Mouse (Mus musculus): ENCODE data around the gene Dock10.

The Dock10 gene

GRCm38 (mm10) chr1:80727403-80727802 lies 30.9 kb downstream of the Dock10 start:
- no peak for DNase-seq

GRCm38 (mm10) chr1:80722647-80723046 lies 35.7 kb downstream of the Dock10 start:
- no peak for DNase-seq

GRCm38 (mm10) chr1:80722001-80722400 lies 36.3 kb downstream of the Dock10 start:
- no peak for DNase-seq

DNA sequence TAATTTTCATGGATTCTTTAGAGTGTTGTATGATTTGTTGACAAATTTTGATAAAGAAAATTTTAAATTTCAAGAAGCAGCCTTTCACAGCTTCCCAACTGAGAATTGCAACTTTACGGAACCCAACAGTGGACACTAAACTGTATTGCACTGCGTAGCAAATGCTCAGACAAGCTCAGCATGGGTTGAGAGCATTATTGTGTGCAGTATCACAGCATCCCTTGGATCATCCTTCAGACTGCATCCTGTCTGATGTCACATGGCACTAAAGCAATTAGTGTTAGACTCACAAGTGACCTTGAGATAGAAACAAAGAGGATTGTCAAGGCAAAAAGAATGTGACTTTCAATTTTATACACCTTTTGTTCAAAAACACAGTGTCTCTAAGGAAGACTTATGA lies 37.1 kb downstream of the Dock10 start:
- DNase-seq: no peak

DNA sequence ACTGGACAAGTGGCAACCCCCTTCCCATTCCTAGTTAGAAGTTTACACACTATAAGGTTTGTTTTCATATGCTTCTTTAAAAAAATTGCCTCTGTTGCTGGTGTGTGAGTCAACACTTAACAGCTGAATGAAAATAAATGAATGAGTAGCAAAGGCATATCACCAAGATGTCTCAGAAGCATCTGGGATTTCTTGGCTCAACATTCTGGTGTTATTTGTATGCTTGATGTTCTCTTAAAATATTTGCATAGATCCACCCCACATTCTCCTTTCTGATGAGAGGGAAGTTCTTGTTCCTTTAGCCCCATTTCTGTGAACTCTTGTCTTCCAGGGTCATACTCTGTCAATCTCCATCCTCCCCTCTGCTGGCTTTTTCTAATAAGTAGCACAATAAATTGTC lies 38.2 kb downstream of the Dock10 start:
- no peak for DNase-seq

GRCm38 (mm10) chr1:80719436-80719835 lies 38.9 kb downstream of the Dock10 start:
- no peak for DNase-seq

DNA sequence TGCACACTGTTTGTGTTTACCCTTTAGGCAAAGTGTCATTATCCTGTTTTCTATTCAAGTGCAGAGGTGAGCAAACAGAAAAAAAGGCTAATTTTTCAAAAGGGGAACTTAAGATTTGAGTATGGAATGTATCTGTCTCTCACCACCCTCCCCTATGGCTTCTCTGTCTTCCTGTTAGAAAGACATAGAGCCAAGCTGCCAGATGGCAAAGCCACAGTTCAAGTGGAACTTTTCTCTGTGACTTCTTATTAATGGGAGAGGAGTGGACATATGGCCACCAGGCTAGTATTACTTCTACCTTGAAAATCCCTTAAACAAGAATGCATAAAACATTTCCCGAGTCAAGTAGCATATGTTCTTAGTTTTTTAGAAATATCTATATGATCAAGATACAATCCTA lies 39.7 kb downstream of the Dock10 start:
- DNase-seq: no peak

GRCm38 (mm10) chr1:80715917-80716316 lies 42.4 kb downstream of the Dock10 start:
- DNase-seq: no peak

DNA sequence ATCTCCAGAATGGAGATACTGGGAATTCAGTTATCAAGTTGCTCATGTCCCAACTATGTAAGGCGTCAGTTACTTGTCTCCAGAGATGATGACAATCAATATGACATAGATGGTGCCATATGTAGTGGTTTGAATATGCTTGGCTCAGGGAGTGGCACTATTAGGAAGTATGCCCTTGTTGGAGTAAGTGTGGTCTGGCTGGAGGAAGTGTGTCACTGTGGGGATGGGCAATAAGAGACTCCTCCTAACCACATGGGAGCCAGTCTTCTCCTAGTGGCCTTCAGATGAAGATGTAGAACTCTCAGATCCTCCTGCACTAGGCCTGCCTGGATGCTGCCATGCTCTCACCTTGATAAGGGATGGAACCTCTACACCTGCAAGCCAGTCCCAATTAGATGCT lies 44.4 kb downstream of the Dock10 start:
- DNase-seq: no peak

DNA sequence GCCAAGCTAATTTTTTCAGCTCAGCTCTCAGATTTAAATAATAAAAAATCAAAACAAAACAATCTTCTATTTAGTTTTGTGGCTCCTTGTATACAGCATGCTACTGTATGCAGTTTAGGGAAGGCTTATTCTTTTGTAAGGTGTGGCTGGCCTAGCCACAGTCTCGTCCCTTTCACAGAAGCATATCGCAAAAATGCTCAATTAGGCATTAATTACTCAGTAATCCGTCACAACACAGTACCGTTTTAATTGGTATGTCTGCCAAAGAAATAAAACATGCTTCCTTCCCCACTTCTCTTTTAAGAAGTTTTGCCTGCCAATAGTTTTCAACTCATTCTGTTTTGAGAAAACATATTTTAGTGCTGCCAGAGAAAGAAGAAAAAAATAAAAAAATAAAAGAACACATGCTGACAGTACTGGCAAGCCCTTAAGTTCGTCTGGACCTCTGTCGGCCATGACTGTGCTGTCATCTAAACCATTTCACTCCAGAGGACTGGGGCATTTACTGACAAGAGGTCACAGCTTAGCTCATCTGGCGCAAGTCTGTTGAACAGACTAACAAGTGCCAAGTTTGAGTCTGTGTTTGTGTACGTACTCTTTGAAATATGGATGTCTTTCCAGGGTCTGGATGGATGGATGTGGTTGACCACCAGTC lies 47.6 kb downstream of the Dock10 start:
- DNase-seq: no peak

DNA sequence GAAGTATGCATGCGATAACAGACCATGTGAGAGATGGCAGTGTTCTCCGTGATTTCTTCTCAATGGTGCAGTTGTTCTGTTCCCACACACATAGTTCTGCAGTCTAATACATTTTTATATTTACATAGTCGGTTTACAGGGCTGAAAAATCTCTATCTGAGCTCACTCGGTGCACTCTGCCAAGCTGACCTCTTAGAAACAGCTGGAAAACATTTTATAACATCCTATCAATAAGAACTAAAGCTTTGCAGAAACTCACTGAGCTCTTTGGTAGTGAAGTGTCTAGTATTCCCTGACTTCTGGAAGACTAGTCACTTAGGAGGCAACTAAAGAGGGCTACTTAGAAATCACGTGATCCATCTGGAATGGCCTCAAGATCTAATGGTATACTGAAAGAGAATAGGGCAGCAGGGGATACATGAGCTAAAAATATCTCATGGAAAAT lies 48.2 kb downstream of the Dock10 start:
- no peak for DNase-seq

GRCm38 (mm10) chr1:80709299-80709698 lies 49.0 kb downstream of the Dock10 start:
- peak; percentile 4 for DNase-seq

- no peak for DNase-seq
Observed at GRCm38 (mm10) chr1:80703279-80703678, 55.0 kb downstream of the Dock10 start.

- DNase-seq: no peak
Observed at GRCm38 (mm10) chr1:80676004-80676673, 82.2 kb downstream of the Dock10 start.

- DNase-seq: no peak
Observed at GRCm38 (mm10) chr1:80671730-80672129, 86.6 kb downstream of the Dock10 start.

GRCm38 (mm10) chr1:80671056-80671455 lies 87.3 kb downstream of the Dock10 start:
- DNase-seq: no peak

- no peak for DNase-seq
Observed at GRCm38 (mm10) chr1:80670387-80670786, 87.9 kb downstream of the Dock10 start.

GRCm38 (mm10) chr1:80665761-80666160 lies 92.6 kb downstream of the Dock10 start:
- no peak for DNase-seq

- DNase-seq: no peak
Observed at GRCm38 (mm10) chr1:80665161-80665560, 93.2 kb downstream of the Dock10 start.

- DNase-seq: no peak
Observed at GRCm38 (mm10) chr1:80661506-80662402, 96.6 kb downstream of the Dock10 start.

DNA sequence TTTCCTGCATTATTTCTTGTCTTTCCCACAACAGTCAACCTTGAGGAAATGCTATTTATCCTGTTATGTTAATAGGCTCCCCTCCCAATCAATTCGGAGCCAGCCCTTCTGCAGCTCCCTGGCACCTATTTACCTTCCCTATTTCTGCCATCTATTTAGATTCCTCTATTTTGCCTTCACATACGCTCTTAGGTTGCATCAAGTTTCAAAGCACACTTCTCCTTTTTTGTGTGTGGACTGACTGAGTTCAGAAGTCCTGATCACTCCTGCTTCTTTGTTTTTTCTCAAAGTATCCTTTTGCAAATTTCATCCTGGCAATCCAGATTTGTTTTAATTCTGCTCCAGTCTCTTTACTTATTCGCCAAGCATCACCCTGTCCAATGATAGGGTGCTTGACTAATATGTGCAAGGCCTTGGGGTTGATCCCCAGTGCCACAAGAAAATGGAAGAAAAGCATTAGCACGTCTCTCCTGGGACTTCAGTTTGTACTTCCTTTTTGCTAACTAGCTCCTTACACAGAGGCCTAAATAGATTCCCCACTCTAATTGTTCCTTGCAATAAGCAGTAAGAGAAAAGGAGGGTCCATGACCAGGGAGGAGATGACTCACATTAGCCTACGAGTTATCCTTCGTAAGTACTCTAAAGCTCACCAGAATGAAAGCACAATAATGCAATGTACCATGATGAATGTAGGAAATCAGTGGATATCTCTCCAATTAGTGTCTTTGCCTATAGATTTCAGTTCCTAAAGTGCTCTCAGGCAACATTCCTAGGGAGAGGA lies 98.7 kb downstream of the Dock10 start:
- no peak for DNase-seq

- no peak for DNase-seq
Observed at GRCm38 (mm10) chr1:80656389-80656788, 101.9 kb downstream of the Dock10 start.

DNA sequence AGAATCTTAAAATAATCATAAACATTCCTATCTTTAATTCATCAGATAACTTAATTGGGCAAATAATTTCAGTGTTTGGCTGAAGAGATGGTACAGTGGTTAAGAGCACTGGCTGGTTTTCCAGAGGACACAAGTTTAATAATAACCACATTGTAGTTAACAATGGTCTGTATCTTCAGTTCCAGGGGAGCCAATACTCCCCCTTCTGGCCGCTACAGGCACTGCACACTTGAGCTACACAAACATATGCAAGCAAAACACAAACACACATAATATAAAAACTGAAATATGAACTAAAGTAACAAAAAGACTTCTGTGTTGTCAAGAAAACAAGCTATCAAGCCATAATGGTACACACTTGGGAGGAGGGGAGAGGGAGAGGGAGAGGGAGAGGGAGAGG lies 102.5 kb downstream of the Dock10 start:
- DNase-seq: no peak
